Mouse (Mus musculus) stomach, postnatal 0 days (tissue): ENCODE measurements around the gene Hspa1l. TPM values are rescaled to one million over a fixed set of nuclear protein-coding genes. Genes with fewer than 3 reads are reported as not detected.
"Not testable (repeated sequence)": the region's sequence is repeated elsewhere in the genome, so short reads cannot be mapped to it uniquely, and the experiment has no call there.

ENCODE experiments used
- ATAC-seq: fragments of 200-750 bp; cut with Nextera tagmentation; 2 replicates; pipeline ENCODE4 v1.8.0; 2017; ENCODE audit not compliant: low FRiP score, low TSS enrichment
- DNase-seq: peaks from one replicate; pipeline ENCODE4 v3.0.0-alpha.2; 2016; ENCODE audit warnings: low spot score
- H3K27ac ChIP-seq: fragments of 300-500 bp; sonication (generic); replicated peaks from 2 replicates; pipeline ENCODE4 v1.5.1; 2014; ENCODE audit warnings: mild to moderate bottlenecking, control low read depth
- H3K27me3 ChIP-seq: fragments of 300-500 bp; sonication (generic); 2 replicates; pipeline ENCODE4 v1.6.1; 2014; ENCODE audit warnings: low read length; ENCODE audit not compliant: control insufficient read depth, insufficient read depth
- H3K36me3 ChIP-seq: fragments of 300-500 bp; sonication (generic); 2 replicates; pipeline ENCODE4 v1.6.1; 2014; ENCODE audit warnings: low read length, mixed read lengths; ENCODE audit not compliant: control insufficient read depth, insufficient read depth
- H3K4me1 ChIP-seq: fragments of 300-500 bp; sonication (generic); replicated peaks from 2 replicates; pipeline ENCODE4 v1.6.1; 2014; ENCODE audit warnings: antibody characterized with exemption; ENCODE audit not compliant: control insufficient read depth, insufficient read depth
- H3K4me2 ChIP-seq: fragments of 300-500 bp; sonication (generic); replicated peaks from 2 replicates; pipeline ENCODE4 v1.6.1; 2014; ENCODE audit warnings: low read depth, mild to moderate bottlenecking, control low read depth, moderate library complexity
- H3K4me3 ChIP-seq: fragments of 300-500 bp; sonication (generic); 2 replicates; pipeline ENCODE4 v1.5.1; 2014; ENCODE audit warnings: low read depth, low read length, control low read depth
- H3K9ac ChIP-seq: fragments of 300-500 bp; sonication (generic); 2 replicates; pipeline ENCODE4 v1.6.1; 2014; ENCODE audit warnings: mild to moderate bottlenecking, low read length, control low read depth, mixed read lengths
- H3K9me3 ChIP-seq: fragments of 300-500 bp; sonication (generic); 2 replicates; pipeline ENCODE4 v1.6.1; 2016; ENCODE audit warnings: low read length; ENCODE audit not compliant: control insufficient read depth
- CTCF ChIP-seq: IDR thresholded peaks from 2 replicates; pipeline ENCODE4 v1.5.1; 2016; ENCODE audit warnings: antibody characterized with exemption, low read depth, mild to moderate bottlenecking, moderate library complexity
- EP300 ChIP-seq: optimal IDR thresholded peaks from 2 replicates; pipeline ENCODE3; 2016; ENCODE audit warnings: antibody characterized with exemption
- WGBS: fragments of 180-500 bp; shearing (Covaris S2); extraction: QIAGEN DNeasy Blood & Tissue Kit; methylation state at CpG from one replicate; pipeline ENCODE4 v1.1.7; 2014; 5-methylcytosine and 5-hydroxymethylcytosine counted together
- polyA plus RNA-seq: library from polyadenylated mRNA; unstranded; fragments of >200 nt; fragmentation: Nextera tagmentation; extraction: Ambion mirVana; gene quantifications from 2 replicates; pipeline ENCODE4 v1.2.1, GENCODE M21; 2015

Hspa1l gene
- polyA plus RNA-seq, 1 experiment from 2014 or later, result 0.25 TPM

- Histone ChIP-seq H3K27me3 (no peaks in the 10 kb centered on the region), H3K9me3 (no peaks in the 10 kb centered on the region), H3K4me1 (peaks cover 9% of the 10 kb centered on the region), H3K36me3 (peaks cover 12% of the 10 kb centered on the region), H3K27ac (peak overlapping the region; percentile 98), H3K4me2 (peak overlapping the region; percentile 99), H3K4me3 (peak overlapping the region; percentile 76), H3K9ac (peak overlapping the region; percentile 87)
- under 1% methylated on average over 35 of the region's 35 CpGs for WGBS
- TF ChIP-seq CTCF, result no peak
- no peak for TF ChIP-seq EP300
- DNase-seq (peak; percentile 46), ATAC-seq (no peak; the same call in 1 of the 2 replicates)
Observed at GRCm38 (mm10) chr17:35001452-35002152, 29.1 kb downstream of the Hspa1l start.

- H3K4me3 ChIP-seq, result peak overlapping the region; percentile 76
- H3K9ac ChIP-seq, result peak overlapping the region; percentile 50
- 6% methylated on average over 12 of the region's 12 CpGs for WGBS
- H3K36me3 ChIP-seq, result peaks cover 12% of the 10 kb centered on the region
- H3K4me2 ChIP-seq, result peak overlapping the region; percentile 99
- H3K9me3 ChIP-seq, result no peaks in the 10 kb centered on the region
- no peak for ATAC-seq
- peak overlapping the region; percentile 78 for H3K27ac ChIP-seq
- TF ChIP-seq EP300 (no peak), CTCF (no peak)
- DNase-seq, result peak; percentile 23
- no peaks in the 10 kb centered on the region for H3K27me3 ChIP-seq
- peaks cover 9% of the 10 kb centered on the region for H3K4me1 ChIP-seq
Observed at GRCm38 (mm10) chr17:35002153-35002865, 29.8 kb downstream of the Hspa1l start.

- Histone ChIP-seq H3K4me3 (no peak overlapping the region), H3K9ac (0 out of 2 replicates have a peak overlapping the region, but pooled peaks have one; percentile 27)
- 51% methylated on average over 9 of the region's 9 CpGs for WGBS
Observed at GRCm38 (mm10) chr17:35003022-35003838, 30.7 kb downstream of the Hspa1l start.

GRCm38 (mm10) chr17:35004075-35004717 is 31.7 kb downstream of the Hspa1l start:
- Histone ChIP-seq H3K9me3 (no peaks in the 10 kb centered on the region), H3K4me3 (no peak overlapping the region), H3K36me3 (peaks cover 14% of the 10 kb centered on the region), H3K27ac (no peak overlapping the region), H3K4me1 (peaks cover 9% of the 10 kb centered on the region), H3K27me3 (no peaks in the 10 kb centered on the region), H3K9ac (no peak overlapping the region), H3K4me2 (no peak overlapping the region)
- DNase-seq (no peak), ATAC-seq (no peak)
- WGBS, result 96% methylated on average over 17 of the region's 17 CpGs
- no peak for TF ChIP-seq CTCF
- TF ChIP-seq EP300, result no peak

More at GRCm38 (mm10) chr17:35003022-35003838, 30.7 kb downstream of the Hspa1l start:
- Histone ChIP-seq H3K27ac (no peak overlapping the region), H3K4me2 (0 out of 2 replicates have a peak overlapping the region, but pooled peaks have one; percentile 2), H3K27me3 (no peaks in the 10 kb centered on the region), H3K4me1 (peaks cover 9% of the 10 kb centered on the region), H3K9me3 (no peaks in the 10 kb centered on the region), H3K36me3 (peaks cover 14% of the 10 kb centered on the region)
- DNase-seq (no peak), ATAC-seq (no peak)
- TF ChIP-seq EP300, result no peak
- TF ChIP-seq CTCF, result no peak

- 90% methylated on average over 10 of the region's 10 CpGs for WGBS
- H3K27ac ChIP-seq, result no peak overlapping the region
- no peak overlapping the region for H3K9ac ChIP-seq
- no peak overlapping the region for H3K4me3 ChIP-seq
- DNase-seq (no peak), ATAC-seq (no peak)
- H3K4me2 ChIP-seq, result no peak overlapping the region
- peaks cover 9% of the 10 kb centered on the region for H3K4me1 ChIP-seq
- peaks cover 14% of the 10 kb centered on the region for H3K36me3 ChIP-seq
- no peaks in the 10 kb centered on the region for H3K9me3 ChIP-seq
- no peaks in the 10 kb centered on the region for H3K27me3 ChIP-seq
- TF ChIP-seq CTCF (no peak), EP300 (no peak)
Observed at GRCm38 (mm10) chr17:35005158-35005557, 32.7 kb downstream of the Hspa1l start.

GRCm38 (mm10) chr17:35005902-35006301 is 33.4 kb downstream of the Hspa1l start:
- not testable (repeated sequence) for H3K4me2 ChIP-seq, DNase-seq, H3K4me1 ChIP-seq, H3K9ac ChIP-seq, H3K9me3 ChIP-seq, H3K27ac ChIP-seq, ATAC-seq, H3K27me3 ChIP-seq, H3K4me3 ChIP-seq
- 96% methylated on average over 4 of the region's 5 CpGs for WGBS
- peaks cover 22% of the 10 kb centered on the region for H3K36me3 ChIP-seq
